Mouse (Mus musculus) CD4-positive helper T cell, adult 2 months (primary cell): ENCODE data around the gene Bpifb5.
"Not testable (repeated sequence)": the region's sequence is repeated elsewhere in the genome, so short reads cannot be mapped to it uniquely, and the experiment has no call there.

Experiments
- DNase-seq: peaks from one replicate; pipeline ENCODE4 v3.0.0-alpha.2; 2012; ENCODE audit warnings: low read depth, missing footprints, low spot score

Bpifb5 gene

DNA sequence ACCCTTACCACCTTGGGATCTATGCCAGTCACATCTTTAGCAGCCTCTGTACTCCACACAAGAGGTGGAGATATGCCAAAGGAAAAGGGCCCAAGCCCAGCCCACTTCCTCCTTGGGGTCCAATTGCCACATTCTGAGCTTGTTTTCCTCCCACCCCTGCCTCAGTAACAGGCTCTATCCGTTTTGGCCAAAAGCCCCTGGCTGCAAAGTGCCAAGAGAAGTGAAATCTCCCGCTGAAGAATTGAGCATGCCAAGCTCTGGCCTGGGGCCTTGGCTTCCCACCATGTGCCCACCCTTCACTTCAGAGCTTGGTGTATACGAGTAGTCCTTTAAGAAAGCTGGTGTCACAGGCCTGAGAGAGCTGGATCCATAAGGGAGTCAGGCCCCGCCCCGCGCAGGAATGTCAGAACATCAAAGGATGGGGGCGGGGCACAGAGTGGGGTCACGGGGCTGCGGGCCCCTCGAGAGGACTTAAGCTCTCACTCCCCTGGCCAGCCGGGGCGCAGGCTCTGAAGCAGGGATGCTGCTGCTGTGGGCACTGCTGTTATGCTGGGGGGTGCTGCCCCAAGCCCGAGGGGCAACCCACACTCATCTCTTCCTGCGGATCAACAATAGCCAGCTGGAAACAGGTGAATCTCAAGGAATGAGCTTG lies at the start of gene Bpifb5:
Bpifb5 (plus strand) TSS at position 478 of the 652 bp plus-strand sequence.
- DNase-seq = no peak

GRCm38 (mm10) chr2:154181900-154182299 lies 41.6 kb upstream of the Bpifb5 start:
- not testable (repeated sequence) for DNase-seq

GRCm38 (mm10) chr2:154183061-154183460 lies 40.5 kb upstream of the Bpifb5 start:
- not testable (repeated sequence) for DNase-seq

DNA sequence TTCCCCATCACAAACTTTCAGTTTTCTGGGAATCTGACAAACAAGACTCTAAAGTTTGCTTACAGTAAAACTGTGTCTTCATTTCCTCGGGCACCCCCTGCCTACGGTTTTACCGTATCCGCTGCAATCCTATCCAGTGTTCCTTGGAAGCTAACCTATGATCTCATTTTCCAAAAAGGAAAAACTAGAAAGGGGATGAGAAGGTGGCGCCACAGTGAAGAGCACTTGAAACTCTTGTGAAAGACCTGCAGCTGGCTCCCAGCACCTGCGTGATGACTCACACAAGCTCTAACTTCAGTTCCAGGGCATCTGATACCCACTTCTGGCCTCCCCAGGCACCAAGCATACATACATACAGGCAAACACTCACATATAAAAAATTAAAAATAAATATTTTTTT lies 38.2 kb upstream of the Bpifb5 start:
- no peak for DNase-seq

- DNase-seq = no peak
Observed at GRCm38 (mm10) chr2:154185748-154186147, 37.8 kb upstream of the Bpifb5 start.

- no peak for DNase-seq
Observed at GRCm38 (mm10) chr2:154187468-154187867, 36.1 kb upstream of the Bpifb5 start.

DNA sequence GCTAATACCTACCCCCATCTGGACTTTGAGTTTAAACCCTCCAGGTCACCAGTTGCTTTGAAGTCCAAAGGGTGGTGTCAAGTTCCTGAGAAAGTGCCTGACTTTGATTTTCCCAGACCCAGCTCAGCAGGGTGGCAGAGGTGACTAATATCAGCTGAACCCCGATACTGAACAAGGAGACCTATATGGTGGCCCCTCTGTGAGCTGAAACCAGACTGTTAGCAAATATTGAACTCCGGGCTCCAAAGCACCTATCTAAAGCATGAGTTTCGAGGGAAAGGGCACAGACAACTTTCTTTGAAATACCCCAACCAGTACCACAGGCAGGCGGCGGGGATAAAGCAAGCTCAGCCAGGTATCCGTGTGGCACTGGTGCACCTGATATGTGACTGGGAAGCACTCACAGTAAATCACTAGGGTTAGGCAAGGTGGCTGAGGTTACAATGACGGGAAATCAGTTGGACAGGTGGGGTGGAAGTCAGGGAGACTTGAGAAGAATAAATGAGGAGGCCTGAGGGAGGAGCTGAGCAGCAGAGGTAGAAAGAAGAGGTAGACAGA lies 33.6 kb upstream of the Bpifb5 start:
- DNase-seq = no peak

DNA sequence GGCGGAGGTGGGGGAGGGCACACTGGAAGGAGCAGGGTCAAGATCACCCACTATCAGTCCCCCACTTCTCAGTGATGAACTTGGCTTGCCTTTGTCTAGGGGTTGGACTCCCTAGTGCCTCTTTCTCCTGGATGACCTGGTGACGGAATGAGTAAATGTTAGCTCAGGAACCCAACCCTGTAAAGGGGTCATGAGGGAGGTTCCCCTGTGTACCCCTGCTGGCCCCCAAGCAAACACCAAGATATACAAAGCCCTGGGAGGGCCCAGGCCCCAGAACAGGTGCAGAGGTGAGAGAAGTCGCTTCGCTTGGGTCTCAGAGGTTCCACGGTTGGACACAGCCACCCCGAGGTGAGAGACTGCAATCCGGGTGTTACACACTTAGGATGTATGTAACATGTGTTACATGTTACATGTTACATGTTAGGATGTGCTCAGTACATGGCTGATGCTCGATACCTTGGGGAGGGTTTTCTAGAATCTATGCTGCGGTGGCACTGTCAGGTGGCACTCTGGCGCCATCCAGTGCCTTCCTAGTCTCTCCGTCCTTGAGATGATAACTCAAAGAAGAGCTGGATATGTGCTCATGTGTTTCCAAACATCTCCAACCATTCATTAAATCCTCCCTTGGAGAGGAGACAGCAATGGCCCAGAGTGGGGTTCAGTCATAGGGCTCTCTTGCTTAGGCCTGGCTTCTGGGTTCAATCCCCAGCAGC lies 32.8 kb upstream of the Bpifb5 start, which contains the start of gene Bpifb1:
Bpifb1 (plus strand) TSS at position 273 of the 713 bp plus-strand sequence.
- no peak for DNase-seq

DNA sequence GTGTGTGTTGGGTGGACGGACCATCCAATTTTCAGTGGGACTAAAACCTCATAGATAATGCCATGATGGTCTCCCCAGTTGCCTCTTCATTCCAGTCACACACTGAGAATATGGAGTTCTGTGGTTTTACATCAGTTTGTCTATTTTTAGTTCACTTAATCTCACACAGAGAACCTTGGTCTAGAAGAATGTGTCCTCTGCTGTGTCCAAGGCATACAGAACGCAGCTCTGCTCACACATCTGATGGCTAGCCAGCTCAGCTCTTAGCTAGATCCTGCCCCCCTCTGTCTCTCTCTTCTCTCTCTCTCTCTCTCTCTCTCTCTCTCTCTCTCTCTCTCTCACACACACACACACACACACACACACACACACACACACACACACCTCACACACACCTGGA lies 31.4 kb upstream of the Bpifb5 start:
- DNase-seq = no peak

GRCm38 (mm10) chr2:154193071-154193470 lies 30.5 kb upstream of the Bpifb5 start:
- DNase-seq = no peak

GRCm38 (mm10) chr2:154193994-154194504 lies 29.5 kb upstream of the Bpifb5 start:
- no peak for DNase-seq

DNA sequence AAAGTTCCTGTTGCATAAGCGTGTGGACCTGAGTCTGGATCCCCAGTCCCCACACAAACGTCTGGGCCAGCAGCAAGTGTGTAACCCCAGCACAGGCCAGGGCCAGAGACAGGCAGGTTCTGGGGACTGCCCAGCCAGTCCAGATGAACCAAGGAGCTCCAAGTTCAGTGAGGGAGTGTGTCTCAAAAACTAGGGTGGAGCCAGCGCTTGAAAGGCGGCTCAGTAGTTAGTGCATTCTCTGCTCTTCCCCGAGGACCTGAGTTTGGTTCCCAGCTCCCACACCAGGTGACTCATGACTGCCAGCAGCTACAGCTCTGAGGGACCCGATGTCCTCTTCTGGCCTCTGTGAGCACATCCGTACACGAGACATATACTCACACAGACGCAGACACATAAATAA lies 26.5 kb upstream of the Bpifb5 start:
- DNase-seq = no peak

DNA sequence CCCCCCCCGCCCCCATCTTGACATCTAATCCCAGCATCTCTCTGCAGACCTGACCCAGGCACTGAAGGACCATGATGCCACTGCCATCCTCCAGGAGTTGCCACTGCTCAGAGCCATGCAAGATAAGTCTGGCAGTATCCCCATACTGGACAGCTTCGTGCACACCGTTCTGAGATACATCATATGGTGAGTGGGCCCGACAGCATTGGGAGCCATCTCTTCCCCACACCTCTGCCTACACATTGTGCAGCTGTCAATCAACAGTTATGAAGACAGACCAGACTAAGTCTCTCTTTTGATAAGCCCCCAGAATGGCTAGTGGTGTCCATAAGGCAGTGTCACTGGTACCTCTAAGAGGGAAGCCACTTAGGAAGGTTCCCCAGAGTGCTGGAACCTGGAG lies 18.9 kb upstream of the Bpifb5 start:
- no peak for DNase-seq

- DNase-seq = no peak
Observed at GRCm38 (mm10) chr2:154206908-154207307, 16.6 kb upstream of the Bpifb5 start.

GRCm38 (mm10) chr2:154209112-154209511 lies 14.4 kb upstream of the Bpifb5 start:
- no peak for DNase-seq

DNA sequence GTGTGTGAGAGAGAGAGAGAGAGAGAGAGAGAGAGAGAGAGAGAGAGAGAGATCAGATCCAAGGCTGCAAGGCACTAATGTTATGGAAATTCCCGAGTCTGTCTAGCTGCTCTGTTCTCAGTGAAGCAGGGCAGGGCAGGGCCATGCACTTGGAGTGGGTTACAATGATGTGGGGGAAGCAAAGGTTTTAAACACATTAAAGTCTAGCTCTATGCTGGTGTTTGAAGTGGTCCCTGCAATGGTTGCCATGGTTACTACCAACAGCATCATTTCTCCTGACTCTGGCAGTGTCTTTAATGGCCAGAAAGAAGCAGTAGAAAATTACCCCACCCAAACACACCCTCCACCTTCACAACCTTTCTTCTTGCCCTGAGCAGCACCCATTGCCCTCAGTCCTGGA lies 12.4 kb upstream of the Bpifb5 start:
- no peak for DNase-seq

DNA sequence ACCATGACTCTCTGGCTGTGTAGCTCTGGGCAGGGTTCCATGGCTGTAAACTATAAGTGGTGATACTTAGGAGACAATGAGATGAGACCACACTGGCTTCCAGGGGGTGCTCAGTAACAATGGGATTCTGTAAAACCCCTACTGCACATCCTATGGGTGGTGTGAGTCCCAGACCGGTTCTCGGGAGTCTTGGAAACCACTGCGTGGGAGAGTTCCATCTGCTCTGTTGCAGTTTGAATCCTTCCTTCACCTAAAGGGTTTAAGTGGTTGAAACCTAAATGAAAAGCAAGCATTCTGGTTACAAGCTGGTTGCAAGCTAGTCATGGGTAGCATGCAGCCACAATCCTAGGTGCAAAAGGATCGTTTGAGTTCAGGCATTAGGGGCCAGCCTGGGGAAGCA lies 11.7 kb upstream of the Bpifb5 start:
- DNase-seq = no peak

- DNase-seq = peak; percentile 38
Observed at GRCm38 (mm10) chr2:154215191-154215590, 8.4 kb upstream of the Bpifb5 start.

- no peak for DNase-seq
Observed at GRCm38 (mm10) chr2:154219950-154220349, 3.6 kb upstream of the Bpifb5 start.

DNA sequence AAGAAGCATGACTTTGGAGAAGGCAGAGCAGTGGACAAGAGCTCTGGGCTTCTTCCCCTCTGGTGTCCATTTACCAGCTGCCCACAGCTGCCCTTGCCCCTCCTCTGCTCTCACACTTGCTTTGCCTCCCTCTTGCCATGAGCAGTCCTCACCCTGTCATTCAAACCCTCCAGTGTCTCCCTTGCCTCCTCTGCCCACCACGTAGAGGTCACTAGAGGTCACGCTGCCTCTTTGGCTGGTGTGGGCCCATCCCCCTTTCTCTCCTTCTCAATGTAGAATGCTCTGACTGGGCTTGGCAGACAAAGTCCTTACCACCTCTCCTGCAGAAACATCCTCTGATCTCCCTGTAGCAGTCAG lies 353 bp downstream of the Bpifb5 start:
- no peak for DNase-seq

GRCm38 (mm10) chr2:154226991-154227390 lies 3.4 kb downstream of the Bpifb5 start:
- no peak for DNase-seq

DNA sequence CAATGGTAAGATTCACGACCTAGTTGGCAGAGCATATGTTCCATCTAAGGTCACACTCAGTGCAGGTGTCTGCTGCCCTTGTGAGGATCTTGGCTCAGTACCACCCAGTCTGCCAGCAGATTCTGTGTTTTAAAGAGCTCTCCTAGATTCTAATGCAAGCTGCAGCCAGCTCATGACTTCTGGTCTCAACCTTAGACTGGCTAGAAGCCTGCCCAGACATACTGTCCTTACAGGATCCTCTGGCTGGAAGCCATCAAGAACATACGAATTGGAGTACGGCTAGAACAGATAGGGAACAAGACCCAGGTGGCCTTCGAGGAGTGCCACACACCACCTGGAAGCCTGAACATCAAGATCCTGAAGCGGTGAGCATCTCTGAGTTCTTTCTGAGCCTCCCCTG lies 4.3 kb downstream of the Bpifb5 start:
- no peak for DNase-seq

DNA sequence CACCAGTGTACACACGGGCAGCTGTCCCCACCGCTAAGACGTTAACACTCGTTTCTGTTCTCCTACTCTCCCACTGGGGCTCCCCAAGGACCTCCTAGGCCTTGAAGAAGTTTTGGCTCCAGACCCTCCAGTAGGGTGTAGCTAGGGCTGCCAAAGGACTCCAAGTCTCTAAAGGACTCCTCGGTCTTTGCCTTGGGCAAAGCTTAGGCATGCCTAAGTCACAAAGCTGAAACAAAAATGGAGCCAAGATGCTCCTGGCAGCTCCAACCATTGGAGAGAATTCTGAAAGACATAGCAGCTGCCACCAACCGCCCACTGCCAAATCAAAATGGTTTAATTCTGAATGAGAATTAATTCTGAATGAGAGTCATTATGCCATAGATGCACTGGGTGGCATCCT lies 9.9 kb downstream of the Bpifb5 start:
- DNase-seq = no peak
